Mouse (Mus musculus) G1E (cell line): ENCODE measurements around the gene Clasp1. TPM values are rescaled to one million over a fixed set of nuclear protein-coding genes. Genes with fewer than 3 reads are reported as not detected.

Experiments
- ATAC-seq: 2 replicates; pipeline ENCODE4 v1.8.0; 2016; ENCODE audit warnings: mild to moderate bottlenecking; ENCODE audit not compliant: insufficient number of reproducible peaks, poor library complexity, low FRiP score, severe bottlenecking; ENCODE audit errors: extremely low read depth
- DNase-seq: peaks from one replicate; pipeline ENCODE4 v3.0.0; 2012; ENCODE audit warnings: low spot score
- H3K27me3 ChIP-seq: 2 replicates; pipeline ENCODE4 v1.6.1; 2012; ENCODE audit warnings: mild to moderate bottlenecking, low read length, inconsistent platforms; ENCODE audit not compliant: insufficient read depth
- H3K36me3 ChIP-seq: replicated peaks from 2 replicates; pipeline ENCODE3; 2012; ENCODE audit warnings: mild to moderate bottlenecking, inconsistent platforms
- H3K4me1 ChIP-seq: 2 replicates; pipeline ENCODE4 v1.6.1; 2012; ENCODE audit warnings: low read depth, low read length, inconsistent platforms, mixed read lengths; ENCODE audit not compliant: insufficient read depth
- H3K4me3 ChIP-seq: 2 replicates; pipeline ENCODE4 v1.5.1; 2012; ENCODE audit warnings: low read depth, mild to moderate bottlenecking, inconsistent platforms, low read length, moderate library complexity, mixed read lengths
- H3K9me3 ChIP-seq: replicated peaks from 2 replicates; pipeline ENCODE4 v1.6.1; 2012; ENCODE audit warnings: inconsistent platforms
- CTCF ChIP-seq: IDR thresholded peaks from 2 replicates; pipeline ENCODE4 v1.5.1; 2012; ENCODE audit warnings: low read depth, low read length, inconsistent platforms, mixed read lengths
- GATA1 ChIP-seq: IDR thresholded peaks from 2 replicates; pipeline ENCODE4 v1.6.1; 2012; ENCODE audit warnings: borderline replicate concordance, low read length, inconsistent platforms, mixed read lengths
- GATA2 ChIP-seq: IDR thresholded peaks from 2 replicates; pipeline ENCODE4 v1.6.1; 2012; ENCODE audit warnings: low read depth, low read length, inconsistent platforms, borderline replicate concordance
- POLR2AphosphoS5 ChIP-seq: IDR thresholded peaks from 2 replicates; pipeline ENCODE4 v1.6.1; 2012; ENCODE audit warnings: low read depth, low read length, inconsistent platforms; ENCODE audit not compliant: insufficient replicate concordance
- TAL1 ChIP-seq: conservative IDR thresholded peaks from 2 replicates; pipeline ENCODE4 v1.6.1; 2012; ENCODE audit warnings: low read depth, low read length, inconsistent platforms, mixed read lengths
- polyA plus RNA-seq: library from polyadenylated mRNA; stranded (reverse); fragments of >175 nt; gene quantifications from 2 replicates; pipeline ENCODE4 v1.2.3, GENCODE M21; 2012
- total RNA-seq, 2 experiments: library from RNA; stranded (forward) in 1 of 2; stranded (reverse) in 1 of 2; fragments of 200-1000 nt in 1 of 2; fragments of >200 nt in 1 of 2; fragmentation: Nextera tagmentation in 1 of 2; gene quantifications; 2 replicates each; pipeline ENCODE4 v1.2.3; 2014 to 2017

Clasp1 gene
- total and polyA plus RNA-seq, 3 experiments, result 39.6 to 86.9 (median 51.2) TPM

- TF ChIP-seq GATA1, result no peak
- TF ChIP-seq POLR2AphosphoS5, result no peak
- no peak; the same call in 1 of the 2 replicates for TF ChIP-seq TAL1
- no peak for TF ChIP-seq GATA2
- no peak for TF ChIP-seq CTCF
- Histone ChIP-seq H3K9me3 (no peaks in the 10 kb centered on the region), H3K27me3 (no peaks in the 10 kb centered on the region), H3K36me3 (peaks cover 40% of the 10 kb centered on the region), H3K4me3 (peak overlapping the region; percentile 50; the same call in 1 of the 2 replicates), H3K4me1 (peaks cover 91% of the 10 kb centered on the region)
- ATAC-seq (peak; percentile 0; the same call in 1 of the 2 replicates), DNase-seq (no peak)
Observed at GRCm38 (mm10) chr1:118481365-118481702, 92.5 kb downstream of the Clasp1 start.

GRCm38 (mm10) chr1:118481703-118482102 lies 92.8 kb downstream of the Clasp1 start:
- Histone ChIP-seq H3K4me1 (peaks cover 87% of the 10 kb centered on the region), H3K36me3 (peaks cover 37% of the 10 kb centered on the region), H3K27me3 (no peaks in the 10 kb centered on the region), H3K9me3 (no peaks in the 10 kb centered on the region), H3K4me3 (peak overlapping the region; percentile 68; the same call in 1 of the 2 replicates)
- no peak for TF ChIP-seq GATA2
- no peak for TF ChIP-seq CTCF
- peak; percentile 6 for ATAC-seq
- DNase-seq, result peak; percentile 53

GRCm38 (mm10) chr1:118482285-118483019 lies 93.6 kb downstream of the Clasp1 start:
- Histone ChIP-seq H3K36me3 (peaks cover 40% of the 10 kb centered on the region), H3K4me3 (peak overlapping the region; percentile 68), H3K4me1 (peaks cover 80% of the 10 kb centered on the region), H3K9me3 (no peaks in the 10 kb centered on the region), H3K27me3 (no peaks in the 10 kb centered on the region)
- ATAC-seq, result no peak
- no peak for DNase-seq
- TF ChIP-seq GATA2, result no peak
- no peak for TF ChIP-seq TAL1
- TF ChIP-seq POLR2AphosphoS5, result no peak
- no peak for TF ChIP-seq CTCF
- no peak for TF ChIP-seq GATA1

GRCm38 (mm10) chr1:118483504-118484096 lies 94.7 kb downstream of the Clasp1 start:
- Histone ChIP-seq H3K9me3 (no peaks in the 10 kb centered on the region), H3K4me3 (peak overlapping the region; percentile 24; the same call in 1 of the 2 replicates), H3K4me1 (peaks cover 70% of the 10 kb centered on the region), H3K27me3 (no peaks in the 10 kb centered on the region), H3K36me3 (peaks cover 39% of the 10 kb centered on the region)
- DNase-seq (peak; percentile 41), ATAC-seq (peak; percentile 45)
- TF ChIP-seq GATA1 (no peak), POLR2AphosphoS5 (no peak), GATA2 (no peak), TAL1 (no peak), CTCF (no peak)

GRCm38 (mm10) chr1:118485572-118485971 lies 96.7 kb downstream of the Clasp1 start:
- Histone ChIP-seq H3K36me3 (peaks cover 35% of the 10 kb centered on the region), H3K9me3 (no peaks in the 10 kb centered on the region), H3K4me3 (no peak overlapping the region), H3K4me1 (peaks cover 50% of the 10 kb centered on the region), H3K27me3 (no peaks in the 10 kb centered on the region)
- no peak for DNase-seq
- ATAC-seq, result no peak
- TF ChIP-seq CTCF, result no peak
- TF ChIP-seq POLR2AphosphoS5, result no peak
- TF ChIP-seq GATA1, result no peak

GRCm38 (mm10) chr1:118486021-118486420 lies 97.2 kb downstream of the Clasp1 start:
- Histone ChIP-seq H3K4me3 (no peak overlapping the region), H3K36me3 (peaks cover 35% of the 10 kb centered on the region), H3K4me1 (peaks cover 46% of the 10 kb centered on the region), H3K9me3 (no peaks in the 10 kb centered on the region), H3K27me3 (no peaks in the 10 kb centered on the region)
- ATAC-seq, result no peak
- DNase-seq, result no peak
- TF ChIP-seq GATA1 (no peak), TAL1 (no peak), POLR2AphosphoS5 (no peak), CTCF (no peak), GATA2 (no peak)
